Mouse (Mus musculus): ENCODE results near the gene Ppm1h. TPM values are rescaled to one million over a fixed set of nuclear protein-coding genes. Genes with fewer than 3 reads are reported as not detected.

Gene Ppm1h
- polyA plus RNA-seq, 1 experiment from 2014 or later: 11.5 TPM

GRCm38 (mm10) chr10:122901379-122901778 is 222.8 kb downstream of the Ppm1h start:
- no peak overlapping the region for H3K27ac ChIP-seq (ENCODE audit: low read length)
- H3K4me2 ChIP-seq (replicated peaks; ENCODE audit: low read depth, low read length): no peak overlapping the region
- H3K36me3 ChIP-seq (ENCODE audit: control insufficient read depth, insufficient read depth, low read length): no peaks in the 10 kb centered on the region
- ATAC-seq (ENCODE audit: insufficient number of reproducible peaks, insufficient read depth, low FRiP score, low read depth): no peak
- no peak overlapping the region for H3K4me3 ChIP-seq (ENCODE audit: low read depth, low read length)
- WGBS: 76% methylated on average over 5 of the region's 5 CpGs
- no peaks in the 10 kb centered on the region for H3K9me3 ChIP-seq (ENCODE audit: control insufficient read depth, low read depth, low read length)
- H3K4me1 ChIP-seq (ENCODE audit: control insufficient read depth, insufficient read depth, low read length): peaks cover 12% of the 10 kb centered on the region
- no peak overlapping the region for H3K9ac ChIP-seq (replicated peaks; ENCODE audit: low read depth, low read length)
- no peaks in the 10 kb centered on the region for H3K27me3 ChIP-seq (ENCODE audit: control insufficient read depth, insufficient read depth, low read length)

GRCm38 (mm10) chr10:122909406-122910032 is 231.0 kb downstream of the Ppm1h start:
- no peaks in the 10 kb centered on the region for H3K9me3 ChIP-seq (ENCODE audit: control insufficient read depth, low read depth, low read length)
- no peak for ATAC-seq (ENCODE audit: insufficient number of reproducible peaks, insufficient read depth, low FRiP score, low read depth)
- H3K9ac ChIP-seq (replicated peaks; ENCODE audit: low read depth, low read length): no peak overlapping the region
- H3K4me3 ChIP-seq (ENCODE audit: low read depth, low read length): no peak overlapping the region
- H3K27me3 ChIP-seq (ENCODE audit: control insufficient read depth, insufficient read depth, low read length): no peaks in the 10 kb centered on the region
- no peaks in the 10 kb centered on the region for H3K36me3 ChIP-seq (ENCODE audit: control insufficient read depth, insufficient read depth, low read length)
- peaks cover 29% of the 10 kb centered on the region for H3K4me1 ChIP-seq (ENCODE audit: control insufficient read depth, insufficient read depth, low read length)
- H3K27ac ChIP-seq (ENCODE audit: low read length): no peak overlapping the region; the same call in 1 of the 2 replicates
- H3K4me2 ChIP-seq (replicated peaks; ENCODE audit: low read depth, low read length): no peak overlapping the region
- 83% methylated on average over 9 of the region's 9 CpGs for WGBS

- 35% methylated on average over 8 of the region's 8 CpGs for WGBS
- H3K36me3 ChIP-seq (ENCODE audit: control insufficient read depth, insufficient read depth, low read length): no peaks in the 10 kb centered on the region
- no peak overlapping the region; the same call in 1 of the 2 replicates for H3K4me2 ChIP-seq (replicated peaks; ENCODE audit: low read depth, low read length)
- H3K4me3 ChIP-seq (ENCODE audit: low read depth, low read length): no peak overlapping the region
- H3K9ac ChIP-seq (replicated peaks; ENCODE audit: low read depth, low read length): no peak overlapping the region
- H3K9me3 ChIP-seq (ENCODE audit: control insufficient read depth, low read depth, low read length): no peaks in the 10 kb centered on the region
- peak overlapping the region; percentile 99 for H3K27ac ChIP-seq (ENCODE audit: low read length)
- H3K27me3 ChIP-seq (ENCODE audit: control insufficient read depth, insufficient read depth, low read length): no peaks in the 10 kb centered on the region
- ATAC-seq (ENCODE audit: insufficient number of reproducible peaks, insufficient read depth, low FRiP score, low read depth): no peak
- H3K4me1 ChIP-seq (ENCODE audit: control insufficient read depth, insufficient read depth, low read length): peaks cover 34% of the 10 kb centered on the region
Observed at GRCm38 (mm10) chr10:122910798-122911225, 232.2 kb downstream of the Ppm1h start.

- peak; percentile 54; the same call in 1 of the 2 replicates for ATAC-seq (ENCODE audit: insufficient number of reproducible peaks, insufficient read depth, low FRiP score, low read depth)
- Histone ChIP-seq H3K4me1 (ENCODE audit: control insufficient read depth, insufficient read depth, low read length) (peaks cover 34% of the 10 kb centered on the region), H3K4me2 (replicated peaks; ENCODE audit: low read depth, low read length) (peak overlapping the region; percentile 10; the same call in 1 of the 2 replicates), H3K27ac (ENCODE audit: low read length) (peak overlapping the region; percentile 99), H3K36me3 (ENCODE audit: control insufficient read depth, insufficient read depth, low read length) (no peaks in the 10 kb centered on the region), H3K4me3 (ENCODE audit: low read depth, low read length) (no peak overlapping the region), H3K9me3 (ENCODE audit: control insufficient read depth, low read depth, low read length) (no peaks in the 10 kb centered on the region), H3K27me3 (ENCODE audit: control insufficient read depth, insufficient read depth, low read length) (no peaks in the 10 kb centered on the region), H3K9ac (replicated peaks; ENCODE audit: low read depth, low read length) (no peak overlapping the region)
- WGBS: 26% methylated on average over 8 of the region's 8 CpGs
Observed at GRCm38 (mm10) chr10:122911668-122912067, 233.1 kb downstream of the Ppm1h start.

- WGBS: 27% methylated on average over 12 of the region's 12 CpGs
- ATAC-seq (ENCODE audit: insufficient number of reproducible peaks, insufficient read depth, low FRiP score, low read depth): no peak
Observed at GRCm38 (mm10) chr10:122912086-122912690, 233.6 kb downstream of the Ppm1h start.

GRCm38 (mm10) chr10:122912701-122913368 is 234.3 kb downstream of the Ppm1h start:
- no peaks in the 10 kb centered on the region for H3K27me3 ChIP-seq (ENCODE audit: control insufficient read depth, insufficient read depth, low read length)
- ATAC-seq (ENCODE audit: insufficient number of reproducible peaks, insufficient read depth, low FRiP score, low read depth): peak; percentile 80
- no peak overlapping the region; the same call in 1 of the 2 replicates for H3K4me3 ChIP-seq (ENCODE audit: low read depth, low read length)
- H3K9me3 ChIP-seq (ENCODE audit: control insufficient read depth, low read depth, low read length): no peaks in the 10 kb centered on the region
- H3K4me1 ChIP-seq (ENCODE audit: control insufficient read depth, insufficient read depth, low read length): peaks cover 34% of the 10 kb centered on the region
- peak overlapping the region; percentile 99 for H3K27ac ChIP-seq (ENCODE audit: low read length)
- peak overlapping the region; percentile 32; the same call in 1 of the 2 replicates for H3K9ac ChIP-seq (replicated peaks; ENCODE audit: low read depth, low read length)
- H3K4me2 ChIP-seq (replicated peaks; ENCODE audit: low read depth, low read length): peak overlapping the region; percentile 26
- 6% methylated on average over 19 of the region's 19 CpGs for WGBS
- H3K36me3 ChIP-seq (ENCODE audit: control insufficient read depth, insufficient read depth, low read length): no peaks in the 10 kb centered on the region

More at GRCm38 (mm10) chr10:122912086-122912690, 233.6 kb downstream of the Ppm1h start:
- Histone ChIP-seq H3K4me1 (ENCODE audit: control insufficient read depth, insufficient read depth, low read length) (peaks cover 34% of the 10 kb centered on the region), H3K9me3 (ENCODE audit: control insufficient read depth, low read depth, low read length) (no peaks in the 10 kb centered on the region), H3K4me2 (replicated peaks; ENCODE audit: low read depth, low read length) (peak overlapping the region; percentile 26; the same call in 1 of the 2 replicates), H3K9ac (replicated peaks; ENCODE audit: low read depth, low read length) (no peak overlapping the region), H3K27ac (ENCODE audit: low read length) (peak overlapping the region; percentile 99), H3K27me3 (ENCODE audit: control insufficient read depth, insufficient read depth, low read length) (no peaks in the 10 kb centered on the region), H3K4me3 (ENCODE audit: low read depth, low read length) (no peak overlapping the region), H3K36me3 (ENCODE audit: control insufficient read depth, insufficient read depth, low read length) (no peaks in the 10 kb centered on the region)

- WGBS: 32% methylated on average over 11 of the region's 11 CpGs
- Histone ChIP-seq H3K4me2 (replicated peaks; ENCODE audit: low read depth, low read length) (peak overlapping the region; percentile 26; the same call in 1 of the 2 replicates), H3K4me1 (ENCODE audit: control insufficient read depth, insufficient read depth, low read length) (peaks cover 34% of the 10 kb centered on the region), H3K27ac (ENCODE audit: low read length) (peak overlapping the region; percentile 99), H3K9ac (replicated peaks; ENCODE audit: low read depth, low read length) (no peak overlapping the region), H3K27me3 (ENCODE audit: control insufficient read depth, insufficient read depth, low read length) (no peaks in the 10 kb centered on the region), H3K9me3 (ENCODE audit: control insufficient read depth, low read depth, low read length) (no peaks in the 10 kb centered on the region), H3K36me3 (ENCODE audit: control insufficient read depth, insufficient read depth, low read length) (no peaks in the 10 kb centered on the region), H3K4me3 (ENCODE audit: low read depth, low read length) (no peak overlapping the region)
- ATAC-seq (ENCODE audit: insufficient number of reproducible peaks, insufficient read depth, low FRiP score, low read depth): no peak
Observed at GRCm38 (mm10) chr10:122913393-122913792, 234.8 kb downstream of the Ppm1h start.

- 75% methylated on average over 8 of the region's 8 CpGs for WGBS
- H3K36me3 ChIP-seq (ENCODE audit: control insufficient read depth, insufficient read depth, low read length): no peaks in the 10 kb centered on the region
- ATAC-seq (ENCODE audit: insufficient number of reproducible peaks, insufficient read depth, low FRiP score, low read depth): no peak
- peaks cover 30% of the 10 kb centered on the region for H3K4me1 ChIP-seq (ENCODE audit: control insufficient read depth, insufficient read depth, low read length)
- H3K4me2 ChIP-seq (replicated peaks; ENCODE audit: low read depth, low read length): no peak overlapping the region
- no peaks in the 10 kb centered on the region for H3K27me3 ChIP-seq (ENCODE audit: control insufficient read depth, insufficient read depth, low read length)
- H3K4me3 ChIP-seq (ENCODE audit: low read depth, low read length): no peak overlapping the region
- H3K9me3 ChIP-seq (ENCODE audit: control insufficient read depth, low read depth, low read length): no peaks in the 10 kb centered on the region
- H3K9ac ChIP-seq (replicated peaks; ENCODE audit: low read depth, low read length): no peak overlapping the region
- H3K27ac ChIP-seq (ENCODE audit: low read length): no peak overlapping the region
Observed at GRCm38 (mm10) chr10:122915905-122916304, 237.3 kb downstream of the Ppm1h start.
